Mouse (Mus musculus) ovary, postnatal 36 days (tissue): ENCODE results near the gene Gm5565.
"Not testable (repeated sequence)": the region's sequence is repeated elsewhere in the genome, so short reads cannot be mapped to it uniquely, and the experiment has no call there.

Source experiments
- DNase-seq: peaks from one replicate; pipeline ENCODE4 v3.0.0; 2022; ENCODE audit warnings: low spot score, mixed read lengths

Gene Gm5565

DNA sequence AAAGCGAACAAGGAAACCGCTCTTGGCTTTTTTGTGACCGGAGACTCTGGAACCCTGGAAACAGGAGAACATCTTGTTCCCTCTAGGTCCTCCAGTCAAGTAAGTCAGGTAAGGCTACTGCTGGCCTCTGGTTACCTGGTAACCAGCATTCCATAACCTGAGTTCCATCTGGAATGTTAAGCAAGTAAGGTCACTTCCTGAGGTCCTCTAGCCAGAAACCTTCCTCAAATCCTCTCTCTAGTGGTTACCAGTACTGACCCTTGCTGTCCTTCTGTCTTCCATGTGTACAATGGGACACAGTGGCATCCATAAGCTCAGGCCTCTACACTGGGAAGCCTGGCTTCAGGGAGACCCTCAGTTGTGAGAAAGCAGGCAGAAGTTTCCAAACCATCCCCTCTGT lies at the start of gene Gm5565:
Gene Gm5565 (minus strand): TSS at position 101 of the 400 bp plus-strand sequence.
- not testable (repeated sequence) for DNase-seq

DNA sequence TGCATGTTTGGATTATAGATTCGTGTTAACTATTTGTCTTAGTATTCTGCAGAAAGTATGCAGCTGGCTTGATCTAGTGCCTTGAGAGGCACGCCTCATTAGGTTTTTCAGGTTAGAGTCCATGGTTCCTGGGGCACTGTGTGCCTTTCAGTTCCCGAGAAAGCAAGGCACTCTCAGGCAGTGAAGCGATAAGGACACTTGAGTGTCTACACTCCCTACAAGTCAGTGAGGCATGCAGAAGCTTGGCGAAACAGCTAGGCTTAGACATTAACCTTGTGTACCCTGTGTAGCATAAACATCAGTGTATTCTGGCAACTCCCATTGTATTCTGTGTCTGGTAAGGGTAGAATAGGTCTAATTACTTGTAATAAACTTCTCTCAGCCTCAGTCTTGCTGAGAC lies 45.2 kb upstream of the Gm5565 start:
- no peak for DNase-seq

DNA sequence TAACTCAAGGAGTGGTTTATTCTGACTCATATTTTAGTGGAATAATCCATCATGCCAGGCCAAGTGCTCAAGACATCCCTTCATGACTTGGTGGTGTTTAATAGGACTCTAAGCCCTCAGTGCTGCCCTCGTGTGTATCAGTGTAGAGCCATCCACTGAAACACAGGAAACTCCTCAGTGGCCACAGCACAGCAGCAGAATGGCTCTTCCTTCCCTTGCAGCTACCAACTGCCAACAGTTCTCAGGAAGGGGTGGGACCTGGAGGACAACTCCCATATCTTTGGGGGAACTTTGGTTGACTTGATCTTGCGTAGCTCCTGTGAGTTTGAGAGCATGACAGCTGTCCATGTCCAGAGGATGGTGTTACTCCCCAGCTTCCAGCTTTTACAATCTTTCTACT lies 43.6 kb upstream of the Gm5565 start:
- no peak for DNase-seq

DNA sequence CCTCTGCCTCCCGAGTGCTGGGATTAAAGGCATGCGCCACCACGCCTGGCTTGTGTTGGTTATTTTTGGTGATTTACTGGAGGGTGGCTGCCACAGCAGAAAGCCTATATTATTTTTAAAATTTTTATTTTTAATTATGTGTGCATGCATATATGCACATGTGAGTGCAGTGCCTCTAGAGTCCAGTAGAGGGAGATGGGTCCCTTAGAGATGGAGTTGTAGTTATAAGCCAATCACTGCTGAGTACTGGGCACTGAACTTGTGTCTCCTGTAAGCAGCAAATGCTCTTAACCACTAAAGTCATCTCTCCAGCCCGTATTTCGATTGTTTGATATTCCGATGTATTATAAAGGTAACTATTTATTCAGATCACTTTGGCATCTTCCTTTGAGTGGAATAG lies 40.2 kb upstream of the Gm5565 start:
- no peak for DNase-seq

DNA sequence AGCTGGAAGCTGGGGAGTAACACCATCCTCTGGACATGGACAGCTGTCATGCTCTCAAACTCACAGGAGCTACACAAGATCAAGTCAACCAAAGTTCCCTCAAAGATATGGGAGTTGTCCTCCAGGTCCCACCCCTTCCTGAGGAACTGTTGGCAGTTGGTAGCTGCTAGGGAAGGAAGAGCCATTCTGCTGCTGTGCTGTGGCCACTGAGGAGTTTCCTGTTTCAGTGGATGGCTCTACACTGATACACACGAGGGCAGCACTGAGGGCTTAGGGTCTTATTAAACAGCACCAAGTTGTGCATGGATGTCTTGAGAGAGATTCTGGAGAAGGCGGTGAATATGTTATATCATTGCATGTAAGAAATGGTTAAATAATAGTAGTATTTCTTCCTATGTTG lies 39.2 kb upstream of the Gm5565 start:
- no peak for DNase-seq

DNA sequence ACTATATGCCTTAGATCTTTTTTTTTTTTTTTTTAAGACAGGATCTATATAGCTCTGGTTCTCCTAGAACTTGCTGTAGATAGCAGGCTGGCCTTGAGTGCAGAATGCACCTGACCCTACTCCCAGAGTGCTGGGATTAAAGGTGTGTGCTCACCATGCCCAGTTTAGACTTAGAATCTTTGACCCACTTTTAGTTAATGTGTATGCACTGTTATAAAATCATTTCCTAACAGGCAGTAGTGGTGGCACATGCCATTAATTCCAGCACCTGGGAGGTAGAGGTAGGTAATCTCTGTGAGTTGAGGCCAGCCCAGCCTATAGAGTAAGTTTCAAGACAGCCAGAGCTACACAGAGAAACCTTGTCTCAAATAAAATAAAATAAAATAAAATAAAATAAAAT lies 38.7 kb upstream of the Gm5565 start:
- no peak for DNase-seq

DNA sequence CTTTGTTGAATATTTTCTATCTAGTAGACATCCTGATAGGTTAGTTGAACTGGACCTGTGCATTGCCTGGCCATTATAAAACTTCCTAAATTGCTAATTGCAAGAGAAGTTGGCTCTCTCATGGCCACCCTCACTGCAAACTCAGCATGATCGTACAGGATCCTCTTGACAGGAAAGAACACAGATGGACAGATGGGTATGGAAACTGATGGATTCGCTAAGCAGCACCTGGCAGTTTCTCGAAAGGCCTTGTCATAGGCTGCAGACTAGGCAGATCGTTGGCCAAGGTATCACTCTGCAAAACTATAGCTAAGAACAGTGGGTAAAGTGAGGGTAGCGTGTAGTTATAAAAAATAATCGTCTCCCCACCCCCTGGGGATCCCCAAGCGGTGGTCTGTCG lies 33.0 kb upstream of the Gm5565 start:
- DNase-seq: no peak

DNA sequence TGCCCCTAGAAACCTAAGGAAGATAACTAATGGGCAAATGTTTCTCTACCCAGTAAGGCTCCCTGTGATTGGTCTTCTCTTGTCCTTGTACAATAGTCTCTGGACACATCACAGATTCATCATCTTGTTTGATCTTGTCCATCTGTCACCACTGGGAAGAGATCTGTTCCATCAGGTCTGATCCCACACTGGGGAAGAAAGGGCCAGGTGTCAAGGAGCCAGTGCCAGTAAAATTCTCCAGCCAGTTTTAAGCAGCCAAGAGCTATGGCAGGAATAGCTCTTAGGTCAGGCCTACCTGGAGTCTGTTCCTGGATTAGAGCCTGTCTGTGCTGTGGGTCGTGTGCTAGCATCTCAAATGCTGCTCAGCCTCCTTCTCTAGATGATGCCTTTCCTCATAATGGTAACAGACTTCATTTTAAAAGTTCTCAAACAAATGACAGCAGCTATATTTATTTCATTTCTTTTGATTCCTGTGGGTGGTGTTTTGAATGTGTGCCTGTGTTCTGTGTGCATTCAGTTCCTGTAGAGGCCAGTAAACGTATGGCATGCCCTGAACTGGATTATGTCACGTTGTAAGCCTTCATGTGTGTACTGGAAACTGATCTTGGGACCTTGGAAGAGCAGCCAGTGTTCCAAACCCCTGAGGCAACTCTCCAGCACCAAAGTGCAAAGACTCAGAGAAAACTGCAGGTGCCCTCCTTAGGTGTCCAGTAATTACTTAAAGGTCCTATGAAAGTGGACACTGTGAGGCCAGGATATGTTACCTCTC lies 30.3 kb upstream of the Gm5565 start:
- DNase-seq: no peak

DNA sequence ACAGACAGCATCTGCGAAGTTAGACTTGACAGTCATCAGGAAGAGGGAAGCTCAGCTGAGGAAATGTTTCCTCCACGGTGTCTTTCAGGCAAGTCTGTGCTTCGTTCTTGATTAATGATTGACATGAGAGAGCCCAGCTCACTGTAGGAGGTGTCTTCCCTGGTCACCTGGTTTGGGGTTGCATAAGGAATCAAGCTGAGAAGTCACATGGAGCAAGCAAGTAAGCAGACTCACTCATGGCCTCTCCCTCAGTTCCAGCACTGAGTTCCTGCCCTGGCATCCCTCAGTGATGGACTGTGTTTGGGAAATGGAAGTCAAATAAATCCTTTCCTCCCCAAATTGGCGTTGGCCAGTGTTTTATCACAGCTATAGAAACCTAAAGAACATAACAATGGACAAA lies 29.8 kb upstream of the Gm5565 start:
- no peak for DNase-seq

DNA sequence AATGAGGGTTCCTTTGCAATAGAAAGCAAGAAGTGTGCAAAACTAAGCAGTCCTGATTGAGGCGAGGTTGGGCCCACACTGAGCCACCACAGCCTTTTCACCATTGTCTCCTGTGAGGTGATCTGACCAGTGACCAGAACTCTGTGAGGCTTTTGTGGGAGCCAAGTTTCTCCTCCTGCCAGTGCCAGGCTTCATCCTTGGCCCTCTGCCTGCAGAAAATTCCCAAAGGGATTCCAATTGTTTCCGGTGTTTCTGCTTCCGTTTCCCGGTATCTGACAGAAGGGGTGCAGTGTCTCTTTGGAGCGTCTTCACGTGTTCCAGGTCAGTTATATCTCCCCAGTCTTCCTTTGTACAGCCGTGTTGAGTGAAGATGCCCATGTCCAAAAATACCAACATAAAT lies 28.4 kb upstream of the Gm5565 start:
- DNase-seq: no peak

DNA sequence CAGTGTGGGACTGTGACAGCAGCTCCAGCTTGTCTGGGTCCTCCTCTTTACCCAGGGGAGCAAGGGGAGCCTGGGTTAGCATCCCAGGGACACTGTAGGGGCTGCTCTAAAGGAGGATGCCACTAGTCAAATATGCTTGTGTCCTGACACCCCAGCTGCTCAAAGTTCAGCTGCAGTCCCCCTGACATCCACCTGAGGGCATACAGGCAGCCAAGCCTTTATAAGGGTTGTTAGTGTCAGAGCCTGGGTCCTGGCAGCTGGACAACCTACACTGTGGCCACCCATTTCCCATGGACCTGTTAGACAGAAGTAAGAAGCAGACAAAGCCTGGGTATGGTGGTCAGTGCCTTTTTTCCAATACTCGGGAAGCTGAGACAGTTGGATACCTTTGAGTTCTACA lies 27.8 kb upstream of the Gm5565 start:
- DNase-seq: no peak

DNA sequence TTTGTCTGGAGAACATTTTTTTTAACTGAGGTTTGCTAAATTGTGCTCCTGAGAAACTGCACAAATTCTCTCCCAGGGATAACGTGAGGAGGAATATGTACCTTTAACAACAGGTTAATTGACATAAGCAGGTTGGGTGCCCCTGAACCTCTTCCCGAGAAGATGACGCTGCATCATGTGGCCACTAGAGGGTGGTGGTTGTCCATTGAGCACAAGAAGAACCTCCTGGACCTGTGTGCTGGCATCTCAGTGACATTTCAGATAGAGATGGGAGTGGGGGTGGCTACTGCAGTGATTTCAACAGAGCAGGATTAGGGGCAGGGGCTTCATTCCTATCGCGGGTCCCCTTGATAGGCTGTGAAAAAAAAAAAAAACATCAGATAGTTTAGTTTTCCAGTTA lies 27.1 kb upstream of the Gm5565 start:
- DNase-seq: peak; percentile 48

DNA sequence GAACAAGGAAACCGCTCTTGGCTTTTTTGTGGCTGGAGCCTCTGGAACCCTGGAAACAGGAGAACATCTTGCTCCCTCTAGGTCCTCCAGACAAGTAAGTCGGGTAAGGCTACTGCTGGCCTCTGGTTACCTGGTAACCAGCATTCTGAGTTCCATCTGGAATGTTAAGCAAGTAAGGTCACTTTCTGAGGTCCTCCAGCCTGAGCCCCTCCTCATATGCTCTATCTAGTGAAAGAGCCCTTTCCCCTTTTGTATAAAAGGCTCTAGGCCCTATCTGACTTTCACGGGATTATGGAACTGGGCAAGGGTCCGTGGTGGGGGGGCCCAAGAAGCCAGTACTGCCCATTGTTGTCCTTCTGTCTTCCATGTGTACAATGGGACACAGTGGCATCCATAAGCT lies 24.9 kb upstream of the Gm5565 start, which contains the start of gene 1700001J03Rik:
Gene 1700001J03Rik (minus strand): TSS at position 101 of the 400 bp plus-strand sequence.
- not testable (repeated sequence) for DNase-seq

DNA sequence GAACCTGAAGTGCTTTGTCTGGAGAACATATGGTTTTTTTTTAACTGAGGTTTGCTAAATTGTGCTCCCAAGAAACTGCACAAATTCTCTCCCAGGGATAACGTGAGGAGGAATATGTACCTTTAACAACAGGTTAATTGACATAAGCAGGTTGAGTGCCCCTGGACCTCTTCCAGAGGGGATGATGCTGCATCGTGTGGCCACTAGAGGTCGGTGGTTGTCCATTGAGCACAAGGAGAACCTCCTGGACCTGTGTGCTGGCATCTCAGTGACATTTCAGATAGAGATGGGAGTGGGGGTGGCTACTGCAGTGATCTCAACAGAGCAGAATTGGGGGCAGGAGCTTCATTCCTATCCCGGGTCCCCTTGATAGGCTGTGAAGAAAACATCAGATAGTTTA lies 12.4 kb upstream of the Gm5565 start:
- DNase-seq: peak; percentile 8

DNA sequence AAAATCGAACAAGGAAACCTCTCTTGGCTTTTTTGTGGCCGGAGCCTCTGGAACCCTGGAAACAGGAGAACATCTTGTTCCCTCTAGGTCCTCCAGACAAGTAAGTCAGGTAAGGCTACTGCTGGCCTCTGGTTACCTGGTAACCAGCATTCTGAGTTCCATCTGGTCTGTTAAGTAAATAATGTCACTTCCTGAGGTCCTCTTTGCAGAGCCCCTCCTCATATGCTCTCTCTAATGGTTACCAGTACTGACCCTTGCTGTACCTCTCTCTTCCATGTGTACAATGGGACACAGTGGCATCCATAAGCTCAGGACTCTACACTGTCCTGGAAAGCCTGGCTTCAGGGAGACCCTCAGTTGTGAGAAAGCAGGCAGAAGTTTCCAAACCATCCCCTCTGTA lies 10.3 kb upstream of the Gm5565 start, which contains the start of gene Gm6309:
Gene Gm6309 (minus strand): TSS at position 101 of the 400 bp plus-strand sequence.
- DNase-seq: not testable (repeated sequence)

DNA sequence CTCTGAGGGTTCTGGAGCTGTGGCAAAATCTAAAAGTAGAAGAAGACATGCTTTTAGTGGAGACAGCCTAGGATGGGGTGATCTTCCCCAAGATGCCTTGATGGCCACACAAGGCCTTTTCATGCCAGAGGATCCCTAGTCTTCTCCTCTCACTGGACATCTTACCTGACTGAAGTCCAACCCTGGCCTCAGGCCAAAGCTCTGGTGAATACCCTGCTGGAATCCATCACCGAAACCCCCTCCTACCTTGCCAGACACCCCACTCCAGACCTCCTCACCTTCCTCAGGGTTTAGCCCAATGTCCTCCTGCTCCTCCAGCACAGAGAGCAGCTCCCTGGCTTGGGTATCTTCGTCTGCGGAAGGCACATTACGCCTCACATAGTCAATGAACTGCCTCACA lies 2.0 kb downstream of the Gm5565 start:
- DNase-seq: not testable (repeated sequence)

DNA sequence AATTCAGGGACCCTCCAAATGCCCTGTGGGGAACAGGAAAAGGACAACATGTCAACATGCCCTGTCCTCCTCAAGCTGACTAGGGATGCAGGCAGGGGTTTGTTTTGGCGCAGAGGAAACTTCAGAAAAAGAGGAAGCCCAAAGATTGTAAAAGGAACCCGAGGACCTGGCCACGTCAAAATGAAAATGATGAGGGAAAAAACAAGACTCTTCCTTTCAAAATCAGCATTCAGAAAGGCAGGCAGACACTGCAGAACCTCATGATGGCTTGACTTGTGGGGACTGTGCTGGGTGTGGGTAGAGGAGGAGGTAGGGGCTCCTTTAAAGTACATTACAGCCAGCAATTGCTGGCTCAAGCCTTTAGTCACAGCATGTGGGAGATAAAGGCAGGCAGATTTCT lies 9.9 kb downstream of the Gm5565 start:
- DNase-seq: no peak

DNA sequence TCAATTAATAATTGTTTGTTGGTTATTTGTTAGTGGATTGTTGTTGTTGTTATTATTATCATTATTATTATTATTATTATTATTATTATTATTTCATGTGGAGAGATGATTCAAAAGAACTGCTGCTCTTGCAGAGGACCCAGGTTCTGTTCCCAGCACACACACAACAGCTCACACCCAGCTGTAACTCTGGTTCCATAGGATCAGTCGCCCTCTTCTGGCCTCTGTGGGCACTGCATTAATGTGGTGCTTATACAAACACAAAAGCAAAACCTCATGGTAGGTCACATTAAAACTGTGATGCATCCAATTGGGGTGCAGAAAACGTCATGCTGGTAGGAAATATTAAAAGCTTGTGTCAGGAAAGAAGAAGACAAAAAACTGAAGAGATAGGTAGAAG lies 12.4 kb downstream of the Gm5565 start:
- no peak for DNase-seq
